Mouse (Mus musculus) ES-E14 (cell line): ENCODE data around the gene Tmem167b. TPM values are rescaled to one million over a fixed set of nuclear protein-coding genes. Genes with fewer than 3 reads are reported as not detected.
A peak's percentile ranks its signal among the peaks of the same experiment; 100 is the strongest.

Source experiments
- DNase-seq: peaks from one replicate; pipeline ENCODE4 v3.0.0-alpha.2; 2013; ENCODE audit warnings: low read depth, low spot score
- H3K27ac ChIP-seq: 2 replicates; pipeline ENCODE4 v1.5.1; 2012; ENCODE audit warnings: low read depth, mild to moderate bottlenecking, low read length, moderate library complexity, mixed read lengths; ENCODE audit not compliant: poor library complexity, insufficient read depth, severe bottlenecking
- H3K36me3 ChIP-seq: 2 replicates; pipeline ENCODE4 v1.6.1; 2012; ENCODE audit warnings: mild to moderate bottlenecking, low read length, moderate library complexity, mixed read lengths; ENCODE audit not compliant: control insufficient read depth, poor library complexity, insufficient read depth, severe bottlenecking
- H3K4me1 ChIP-seq, 2 experiments: fragments of 150-350 bp in 1 of 2; sonication (generic) in 1 of 2; 2 replicates each; pipeline ENCODE4 v1.6.1; 2012; ENCODE audit warnings: low read length in 2 of 2, mild to moderate bottlenecking in 1 of 2, mixed read lengths in 1 of 2; ENCODE audit not compliant: control insufficient read depth in 2 of 2, insufficient read depth in 2 of 2, poor library complexity in 1 of 2
- H3K4me3 ChIP-seq, 2 experiments: fragments of 150-350 bp in 1 of 2; sonication (generic) in 1 of 2; 2 replicates each; pipeline ENCODE4 v1.5.1; 2012; ENCODE audit warnings: low read length in 2 of 2, low read depth in 1 of 2, mild to moderate bottlenecking in 1 of 2, mixed read lengths in 1 of 2; ENCODE audit not compliant: insufficient read depth in 1 of 2, poor library complexity in 1 of 2, severe bottlenecking in 1 of 2
- H3K9ac ChIP-seq: 2 replicates; pipeline ENCODE4 v1.6.1; 2012; ENCODE audit warnings: low read depth, mild to moderate bottlenecking, low read length, mixed read lengths; ENCODE audit not compliant: poor library complexity, insufficient read depth, severe bottlenecking
- H3K9me3 ChIP-seq: fragments of 150-350 bp; sonication (generic); 2 replicates; pipeline ENCODE4 v1.6.1; 2012; ENCODE audit warnings: low read depth, mild to moderate bottlenecking, low read length; ENCODE audit not compliant: control insufficient read depth, insufficient read depth
- CHD2 ChIP-seq: IDR thresholded peaks from 2 replicates; pipeline ENCODE4 v1.6.1; 2014; ENCODE audit warnings: mild to moderate bottlenecking, low read depth, low read length, inconsistent platforms
- HCFC1 ChIP-seq: IDR thresholded peaks from 2 replicates; pipeline ENCODE4 v1.6.1; 2012; ENCODE audit warnings: low read length, inconsistent platforms, borderline replicate concordance; ENCODE audit not compliant: insufficient read depth
- MAFK ChIP-seq: IDR thresholded peaks from 2 replicates; pipeline ENCODE4 v1.6.1; 2014; ENCODE audit warnings: mild to moderate bottlenecking, low read depth, low read length, inconsistent platforms; ENCODE audit not compliant: insufficient read depth
- ZC3H11A ChIP-seq: IDR thresholded peaks from 2 replicates; pipeline ENCODE4 v1.6.1; 2012; ENCODE audit warnings: low read depth, mild to moderate bottlenecking, inconsistent platforms, low read length, borderline replicate concordance
- ZNF384 ChIP-seq: IDR thresholded peaks from 2 replicates; pipeline ENCODE4 v1.6.1; 2012; ENCODE audit warnings: low read depth, low read length, inconsistent platforms
- in situ Hi-C, 2 experiments: fragments of 600-800 bp; cut with MboI; formaldehyde crosslinking; loops; one replicate each; pipeline ENCODE4 v1.15.1; 2025; ENCODE audit warnings: low sequenced_read_pairs in 2 of 2, inconsistent platforms in 1 of 2; ENCODE audit not compliant: unreplicated experiment in 2 of 2
- total RNA-seq: library from RNA; depleted of rRNA; stranded (reverse); fragments of 300-350 nt; gene quantifications from 2 replicates; pipeline ENCODE4 v1.2.3, GENCODE M21; 2012

Gene Tmem167b
- total RNA-seq, 1 experiment = 21.1 TPM

- no peaks in the 10 kb centered on the region for H3K4me1 ChIP-seq
- H3K4me3 ChIP-seq = peak overlapping the region in 1 of 2 experiments; percentile 85; a peak in 2 of 4 replicates
- TF ChIP-seq ZC3H11A (no peak), ZNF384 (no peak), MAFK (no peak), HCFC1 (no peak), CHD2 (no peak)
- DNase-seq = peak; percentile 71
- no peak overlapping the region for H3K9ac ChIP-seq
- H3K27ac ChIP-seq = no peak overlapping the region
- in situ Hi-C loops = no loop called here
- no peaks in the 10 kb centered on the region for H3K9me3 ChIP-seq
- no peaks in the 10 kb centered on the region; the same call in 1 of the 2 replicates for H3K36me3 ChIP-seq
Observed at GRCm38 (mm10) chr3:108563309-108563708, 1.0 kb upstream of the Tmem167b start.

GRCm38 (mm10) chr3:108562777-108563271 lies 558 bp upstream of the Tmem167b start:
- in situ Hi-C loops = no loop called here
- Histone ChIP-seq H3K4me3 (peak overlapping the region; percentile 22 to 85), H3K36me3 (no peaks in the 10 kb centered on the region; the same call in 1 of the 2 replicates), H3K27ac (no peak overlapping the region), H3K9me3 (no peaks in the 10 kb centered on the region), H3K9ac (0 out of 2 replicates have a peak overlapping the region, but pooled peaks have one; percentile 22), H3K4me1 (no peaks in the 10 kb centered on the region)
- TF ChIP-seq MAFK (no peak), ZNF384 (no peak), CHD2 (no peak), HCFC1 (no peak), ZC3H11A (no peak)
- DNase-seq = no peak

- H3K9ac ChIP-seq = no peak overlapping the region
- in situ Hi-C loops = no loop called here
- no peak for DNase-seq
- TF ChIP-seq ZC3H11A (no peak), ZNF384 (no peak), HCFC1 (no peak), CHD2 (no peak), MAFK (no peak)
- no peak overlapping the region for H3K4me3 ChIP-seq
- no peaks in the 10 kb centered on the region; the same call in 1 of the 2 replicates for H3K36me3 ChIP-seq
- no peaks in the 10 kb centered on the region for H3K9me3 ChIP-seq
- no peak overlapping the region for H3K27ac ChIP-seq
- H3K4me1 ChIP-seq = 0 out of 4 replicates have a peak, but pooled peaks cover 0 to 3% of the 10 kb centered on the region in 2 experiments
Observed at GRCm38 (mm10) chr3:108557888-108558287, 4.4 kb downstream of the Tmem167b start.

GRCm38 (mm10) chr3:108554587-108555312 lies 7.5 kb downstream of the Tmem167b start:
- DNase-seq = peak; percentile 92
- H3K27ac ChIP-seq = peak overlapping the region; percentile 75
- peak overlapping the region; percentile 92 for H3K9ac ChIP-seq
- 0 out of 4 replicates have a peak, but pooled peaks cover 0 to 3% of the 10 kb centered on the region in 2 experiments for H3K4me1 ChIP-seq
- peak; percentile 80 for TF ChIP-seq HCFC1
- peak; percentile 45; the same call in 1 of the 2 replicates for TF ChIP-seq ZC3H11A
- TF ChIP-seq ZNF384 = no peak
- no peak for TF ChIP-seq CHD2
- TF ChIP-seq MAFK = no peak
- peak overlapping the region; percentile 74 to 91 for H3K4me3 ChIP-seq
- H3K9me3 ChIP-seq = no peaks in the 10 kb centered on the region
- H3K36me3 ChIP-seq = no peaks in the 10 kb centered on the region; the same call in 1 of the 2 replicates
- in situ Hi-C loops = no loop called here
